Comparison of ENCODE assay signal across 32 mouse cellular contexts in genomic region chr12:8527770-8528169, GRCm38 (mm10).
"Had no signal": no experiment of that assay in that cellular context is flagged by ENCODE, and none has a peak within 500 bp of the region (broad histone marks: within the 10 kb centered on the region; RNA-seq: fewer than 3 reads in every experiment).

No protein-coding gene starts in this region.

- H3K9me3 ChIP-seq: limb, embryonic 10.5 days; limb, embryonic 12.5 days; limb, embryonic 13.5 days; limb, embryonic 15.5 days; liver, embryonic 12.5 days; liver, embryonic 13.5 days; liver, embryonic 15.5 days; lung, embryonic 15.5 days; midbrain, embryonic 10.5 days; midbrain, embryonic 12.5 days; midbrain, embryonic 13.5 days; midbrain, embryonic 15.5 days; neural tube, embryonic 12.5 days had no signal

- ATAC-seq: liver, embryonic 12.5 days; liver, postnatal 0 days; lung, postnatal 0 days; midbrain, embryonic 13.5 days; midbrain, embryonic 15.5 days; midbrain, embryonic 16.5 days had no signal

- H3K4me3 ChIP-seq: limb, embryonic 10.5 days; limb, embryonic 12.5 days; limb, embryonic 13.5 days; limb, embryonic 15.5 days; liver, embryonic 12.5 days; liver, embryonic 13.5 days; liver, embryonic 15.5 days; lung, embryonic 15.5 days; megakaryocyte, embryonic 14.5 days; midbrain, embryonic 10.5 days; midbrain, embryonic 12.5 days; midbrain, embryonic 13.5 days; midbrain, embryonic 15.5 days; myocyte; neural tube, embryonic 12.5 days had no signal

- H3K4me2 ChIP-seq: limb, embryonic 12.5 days; limb, embryonic 13.5 days; limb, embryonic 15.5 days; liver, embryonic 11.5 days; liver, embryonic 12.5 days; liver, embryonic 13.5 days; liver, embryonic 15.5 days; lung, embryonic 14.5 days; lung, embryonic 15.5 days; midbrain, embryonic 11.5 days; midbrain, embryonic 12.5 days; midbrain, embryonic 13.5 days; midbrain, embryonic 15.5 days; neural tube, embryonic 12.5 days had no signal

- H3K4me1 ChIP-seq: limb, embryonic 10.5 days; limb, embryonic 12.5 days; limb, embryonic 13.5 days; limb, embryonic 15.5 days; liver, embryonic 12.5 days; liver, embryonic 13.5 days; liver, embryonic 15.5 days; lung, embryonic 15.5 days; midbrain, embryonic 12.5 days; midbrain, embryonic 13.5 days; midbrain, embryonic 15.5 days; neural tube, embryonic 12.5 days had no signal

- DNase-seq: left cerebral cortex, postnatal 4 days; liver; liver, embryonic 13.5 days; liver, postnatal 0 days; lung, adult 18-20 months; lung, adult 2 months; lung, embryonic 14.5 days; lung, postnatal 10 days; lung, postnatal 14 days; lung, postnatal 36 days; lung, postnatal 4 days; midbrain, embryonic 14.5 days had no signal

- H3K27ac ChIP-seq: limb, embryonic 10.5 days; limb, embryonic 12.5 days; limb, embryonic 13.5 days; limb, embryonic 15.5 days; liver, embryonic 12.5 days; liver, embryonic 13.5 days; liver, embryonic 14.5 days; liver, embryonic 15.5 days; lung, embryonic 15.5 days; macrophage; midbrain, embryonic 10.5 days; midbrain, embryonic 12.5 days; midbrain, embryonic 13.5 days; midbrain, embryonic 15.5 days; neural tube, embryonic 12.5 days had no signal

- H3K9ac ChIP-seq: limb, embryonic 12.5 days; limb, embryonic 13.5 days; limb, embryonic 15.5 days; liver, embryonic 12.5 days; liver, embryonic 13.5 days; liver, embryonic 14.5 days; liver, embryonic 15.5 days; liver, postnatal 0 days; lung, embryonic 14.5 days; lung, embryonic 15.5 days; midbrain, embryonic 12.5 days; midbrain, embryonic 13.5 days; midbrain, embryonic 15.5 days; neural tube, embryonic 12.5 days had no signal

- H3K27me3 ChIP-seq: limb, embryonic 12.5 days; limb, embryonic 13.5 days; limb, embryonic 15.5 days; liver, embryonic 12.5 days; liver, embryonic 13.5 days; liver, embryonic 15.5 days; lung, embryonic 15.5 days; megakaryocyte, embryonic 14.5 days; midbrain, embryonic 12.5 days; midbrain, embryonic 13.5 days; midbrain, embryonic 15.5 days; neural tube, embryonic 12.5 days had no signal

- H3K36me3 ChIP-seq: limb, embryonic 10.5 days; limb, embryonic 12.5 days; limb, embryonic 13.5 days; limb, embryonic 15.5 days; liver, embryonic 12.5 days; liver, embryonic 13.5 days; liver, embryonic 15.5 days; lung, embryonic 15.5 days; midbrain, embryonic 10.5 days; midbrain, embryonic 12.5 days; midbrain, embryonic 13.5 days; midbrain, embryonic 15.5 days; neural tube, embryonic 12.5 days had no signal
